7 mouse cellular contexts compared by ENCODE assay signal in the genomic region with DNA sequence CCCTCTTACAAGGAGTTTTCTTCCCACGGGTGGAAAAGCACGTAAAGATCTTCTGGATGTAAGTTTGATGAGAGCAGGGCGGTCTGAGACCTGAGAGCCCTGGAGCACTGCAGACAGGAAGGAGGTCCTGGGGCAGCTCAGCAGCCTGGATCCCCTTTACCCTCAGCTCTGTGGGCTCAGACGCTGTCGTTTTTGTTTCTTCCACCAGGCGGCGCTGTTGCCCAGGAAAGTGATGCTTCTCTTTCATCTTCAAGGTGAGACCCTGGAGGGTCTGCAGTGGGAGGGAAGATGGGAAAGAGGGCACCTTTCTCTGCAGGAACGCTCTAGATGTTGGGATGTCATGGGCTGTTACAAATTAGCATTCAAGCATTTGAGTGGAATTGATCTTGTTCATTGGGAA. TPM values are rescaled to one million over a fixed set of nuclear protein-coding genes. Genes with fewer than 3 reads are reported as not detected.
DNase-seq lines count a peak whose midpoint lies in the region; ATAC-seq and TF ChIP-seq lines count a peak whose summit lies in the region.
"Not testable (repeated sequence)": the region's sequence is repeated elsewhere in the genome, so short reads cannot be mapped to it uniquely, and the experiment has no call there.

No protein-coding gene starts in this region.

- not testable (repeated sequence) for TF ChIP-seq POLR2A in cerebellum, adult 2 months (IDR thresholded peaks at IDR 0.05; ENCODE audit: borderline replicate concordance, insufficient read depth, low read length); spleen, adult 2 months (IDR thresholded peaks at IDR 0.05; ENCODE audit: low read depth, low read length)

- H3K27ac ChIP-seq in cerebellum, adult 2 months (ENCODE audit: insufficient read depth, low read length); forebrain, embryonic 11.5 days (ENCODE audit: low read depth, low read length); midbrain, embryonic 14.5 days (replicated peaks; ENCODE audit: low read depth, low read length); spleen, adult 2 months (ENCODE audit: insufficient read depth, low read length): not testable (repeated sequence)

- peak; percentile 83 for DNase-seq in ES-CJ7 (ENCODE audit: low read depth, low spot score)
- DNase-seq in cerebellum, adult 2 months; spleen, adult 2 months (ENCODE audit: low read depth in 1 of 2, low spot score in 2 of 2): not testable (repeated sequence)
- DNase-seq in forebrain, embryonic 11.5 days (ENCODE audit: low spot score): peak; percentile 83
- DNase-seq in induced T-regulatory cell, adult 2 months (ENCODE audit: low read depth): peak; percentile 94
- DNase-seq in liver: peak; percentile 42
- DNase-seq in midbrain, embryonic 14.5 days: peak; percentile 64

- not testable (repeated sequence) for H3K27me3 ChIP-seq in cerebellum, adult 2 months (ENCODE audit: control insufficient read depth, insufficient read depth, low read length); forebrain, embryonic 11.5 days (ENCODE audit: control insufficient read depth, insufficient read depth, low read length); midbrain, embryonic 14.5 days (ENCODE audit: control insufficient read depth, insufficient read depth, low read length); spleen, adult 2 months (ENCODE audit: control insufficient read depth, insufficient read depth, low read length)

- ATAC-seq in forebrain, embryonic 11.5 days (replicated peaks; ENCODE audit: low FRiP score); midbrain, embryonic 14.5 days (ENCODE audit: low FRiP score, low TSS enrichment): not testable (repeated sequence)

- H3K9me3 ChIP-seq in forebrain, embryonic 11.5 days (ENCODE audit: control insufficient read depth, low read length); midbrain, embryonic 14.5 days (ENCODE audit: control insufficient read depth, low read length): not testable (repeated sequence)

- peak; percentile 23; the same call in 1 of the 2 replicates for TF ChIP-seq CTCF in cerebellum, adult 2 months (IDR thresholded peaks at IDR 0.05; ENCODE audit: borderline replicate concordance, insufficient read depth, low read depth, low read length)
- TF ChIP-seq CTCF in spleen, adult 2 months (IDR thresholded peaks at IDR 0.05; ENCODE audit: extremely low read depth, insufficient read depth, insufficient read length, insufficient replicate concordance): peak; percentile 60; the same call in 1 of the 2 replicates

- not testable (repeated sequence) for H3K4me2 ChIP-seq in forebrain, embryonic 11.5 days (ENCODE audit: low read depth, low read length, severe bottlenecking); midbrain, embryonic 14.5 days (ENCODE audit: low read length)

- not testable (repeated sequence) for H3K4me3 ChIP-seq in cerebellum, adult 2 months (replicated peaks; ENCODE audit: insufficient read depth, low read depth, low read length); forebrain, embryonic 11.5 days (ENCODE audit: low read depth, low read length); midbrain, embryonic 14.5 days (replicated peaks; ENCODE audit: low read depth, low read length); spleen, adult 2 months (ENCODE audit: extremely low read depth, insufficient read depth, insufficient read length)

- H3K36me3 ChIP-seq in forebrain, embryonic 11.5 days (ENCODE audit: control insufficient read depth, insufficient read depth, low read length); midbrain, embryonic 14.5 days (ENCODE audit: control insufficient read depth, insufficient read depth, low read length); spleen, adult 2 months (ENCODE audit: control insufficient read depth, insufficient read depth, low read length): not testable (repeated sequence)

- not testable (repeated sequence) for H3K4me1 ChIP-seq in cerebellum, adult 2 months (ENCODE audit: control insufficient read depth, insufficient read depth, low read length); forebrain, embryonic 11.5 days (replicated peaks; ENCODE audit: control insufficient read depth, insufficient read depth, low read length); midbrain, embryonic 14.5 days (ENCODE audit: control insufficient read depth, insufficient read depth, low read length); spleen, adult 2 months (ENCODE audit: control insufficient read depth, insufficient read depth, insufficient read length)

- WGBS in cerebellum, adult 2 months: 8% methylated on average over 8 of the region's 8 CpGs
- WGBS in forebrain, embryonic 11.5 days: 7% methylated on average over 8 of the region's 8 CpGs
- 7% methylated on average over 8 of the region's 8 CpGs for WGBS in midbrain, embryonic 14.5 days
- 9% methylated on average over 8 of the region's 8 CpGs for WGBS in spleen, adult 2 months

- not testable (repeated sequence) for H3K9ac ChIP-seq in forebrain, embryonic 11.5 days (ENCODE audit: low read length); midbrain, embryonic 14.5 days (replicated peaks; ENCODE audit: low read length)

RNA-seq across cellular contexts. Expression of a gene that starts 4.1 kb away (rescaled TPM):
- polyA plus RNA-seq in cerebellum, adult 2 months (2012; rRNA removed): 1.9 and 2.6 TPM in 2 replicates
- polyA plus RNA-seq in forebrain, embryonic 11.5 days (2014; fragmentation: Nextera tagmentation; extraction: Ambion mirVana): 10.5 and 10.6 TPM in 2 replicates
- 2.5 and 2.8 TPM in 2 replicates for polyA plus RNA-seq in midbrain, embryonic 14.5 days (2014; fragmentation: Nextera tagmentation; extraction: Ambion mirVana)
- 667 and 745 TPM in 2 replicates for polyA plus RNA-seq in spleen, adult 2 months (2012; rRNA removed)

RNA-seq across cellular contexts. Expression of a gene that starts 10.2 kb away (rescaled TPM):
- polyA plus RNA-seq in cerebellum, adult 2 months (2012; rRNA removed): 0.90 and 1.4 TPM in 2 replicates
- polyA plus RNA-seq in forebrain, embryonic 11.5 days (2014; fragmentation: Nextera tagmentation; extraction: Ambion mirVana): 0.72 and 1.2 TPM in 2 replicates
- 0.61 and 0.63 TPM in 2 replicates for polyA plus RNA-seq in midbrain, embryonic 14.5 days (2014; fragmentation: Nextera tagmentation; extraction: Ambion mirVana)
- polyA plus RNA-seq in spleen, adult 2 months (2012; rRNA removed): 239 and 253 TPM in 2 replicates

RNA-seq across cellular contexts. Expression of a gene that starts 35.1 kb away (rescaled TPM):
- 0.06 and 0.11 TPM in 2 replicates for polyA plus RNA-seq in cerebellum, adult 2 months (2012; rRNA removed)
- 0.07 and 0.12 TPM in 2 replicates for polyA plus RNA-seq in forebrain, embryonic 11.5 days (2014; fragmentation: Nextera tagmentation; extraction: Ambion mirVana)
- polyA plus RNA-seq in midbrain, embryonic 14.5 days (2014; fragmentation: Nextera tagmentation; extraction: Ambion mirVana): 0.38 TPM in 1 of 2 replicates, not detected in the other
- 7.7 and 11.0 TPM in 2 replicates for polyA plus RNA-seq in spleen, adult 2 months (2012; rRNA removed)

RNA-seq across cellular contexts. Expression of a gene that starts 55.4 kb away (rescaled TPM):
- polyA plus RNA-seq in cerebellum, adult 2 months (2012; rRNA removed): 5.1 and 7.0 TPM in 2 replicates
- polyA plus RNA-seq in forebrain, embryonic 11.5 days (2014; fragmentation: Nextera tagmentation; extraction: Ambion mirVana): 1.7 and 2.1 TPM in 2 replicates
- polyA plus RNA-seq in midbrain, embryonic 14.5 days (2014; fragmentation: Nextera tagmentation; extraction: Ambion mirVana): 0.18 and 0.80 TPM in 2 replicates
- 249 and 304 TPM in 2 replicates for polyA plus RNA-seq in spleen, adult 2 months (2012; rRNA removed)

Comparison
In these comparisons a context has a peak if more than half of its experiments do, and no peak if none do; other contexts are left out.
1. RNA of a gene that starts 4.1 kb away (polyA plus RNA-seq): 667 to 745 TPM in spleen, adult 2 months; 10.5 to 10.6 TPM in forebrain, embryonic 11.5 days, 1.9 to 2.6 TPM in cerebellum, adult 2 months and 2.5 to 2.8 TPM in midbrain, embryonic 14.5 days; every median in the first group is over 10 times any median in the second.
2. RNA of a gene that starts 10.2 kb away (polyA plus RNA-seq): 239 to 253 TPM in spleen, adult 2 months; 0.90 to 1.4 TPM in cerebellum, adult 2 months, 0.72 to 1.2 TPM in forebrain, embryonic 11.5 days and 0.61 to 0.63 TPM in midbrain, embryonic 14.5 days; every median in the first group is over 10 times any median in the second.